Mouse (Mus musculus): ENCODE measurements around the gene C3. TPM values are rescaled to one million over a fixed set of nuclear protein-coding genes. Genes with fewer than 3 reads are reported as not detected.

Gene C3
- polyA plus RNA-seq, 2 experiments: 0.52 to 0.85 TPM

DNA sequence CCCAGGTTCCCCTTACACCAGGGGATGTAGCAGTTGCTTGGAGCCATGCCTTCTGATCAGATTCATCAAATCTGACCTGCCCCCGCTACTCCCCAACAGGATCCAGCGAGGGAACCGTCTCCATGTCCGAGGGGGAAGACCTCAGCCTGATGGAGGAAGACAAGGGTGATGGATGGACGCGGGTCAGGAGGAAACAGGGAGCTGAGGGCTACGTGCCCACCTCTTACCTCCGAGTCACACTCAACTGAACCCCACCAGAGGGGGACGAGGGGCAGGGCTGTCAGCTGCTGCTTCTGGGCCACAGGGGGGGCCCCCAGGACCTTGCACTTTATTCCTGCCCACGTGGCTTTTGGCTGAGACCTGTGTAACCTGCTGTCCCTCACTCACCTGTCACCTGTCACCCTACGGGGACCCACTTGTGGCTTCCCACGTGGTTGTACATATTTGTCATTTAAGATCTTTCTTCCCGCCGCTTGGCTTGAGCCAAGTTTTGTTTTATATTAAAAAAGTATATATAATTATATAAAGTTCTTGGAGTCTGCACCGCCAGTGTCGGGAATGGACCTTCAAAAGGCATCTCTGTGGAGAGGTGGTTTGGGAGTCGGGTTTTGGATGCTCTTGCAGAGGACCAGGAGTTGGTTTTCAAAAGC is 35.1 kb upstream of the C3 start:
- H3K9me3 ChIP-seq (ENCODE audit: control insufficient read depth, low read length): no peaks in the 10 kb centered on the region
- H3K4me2 ChIP-seq (replicated peaks; ENCODE audit: low read depth, low read length, severe bottlenecking): no peak overlapping the region
- WGBS: 90% methylated on average over 17 of the region's 17 CpGs
- H3K36me3 ChIP-seq (ENCODE audit: control insufficient read depth, insufficient read depth, low read length): peaks cover 61% of the 10 kb centered on the region
- no peak overlapping the region for H3K9ac ChIP-seq (ENCODE audit: low read depth, low read length, severe bottlenecking)
- no peak for TF ChIP-seq POLR2A (IDR thresholded peaks at IDR 0.05; ENCODE audit: borderline replicate concordance, extremely low read depth, insufficient read depth, insufficient read length)
- DNase-seq (ENCODE audit: low spot score) (no peak), ATAC-seq (ENCODE audit: low FRiP score, low read depth) (no peak)
- no peak overlapping the region for H3K4me3 ChIP-seq (replicated peaks; ENCODE audit: low read length)
- 0 out of 2 replicates have a peak, but pooled peaks cover 5% of the 10 kb centered on the region for H3K4me1 ChIP-seq (ENCODE audit: control insufficient read depth, insufficient read depth, low read length)
- H3K27me3 ChIP-seq (ENCODE audit: control insufficient read depth, insufficient read depth, low read length): no peaks in the 10 kb centered on the region
- no peak overlapping the region for H3K27ac ChIP-seq (replicated peaks; ENCODE audit: low read depth, low read length)

DNA sequence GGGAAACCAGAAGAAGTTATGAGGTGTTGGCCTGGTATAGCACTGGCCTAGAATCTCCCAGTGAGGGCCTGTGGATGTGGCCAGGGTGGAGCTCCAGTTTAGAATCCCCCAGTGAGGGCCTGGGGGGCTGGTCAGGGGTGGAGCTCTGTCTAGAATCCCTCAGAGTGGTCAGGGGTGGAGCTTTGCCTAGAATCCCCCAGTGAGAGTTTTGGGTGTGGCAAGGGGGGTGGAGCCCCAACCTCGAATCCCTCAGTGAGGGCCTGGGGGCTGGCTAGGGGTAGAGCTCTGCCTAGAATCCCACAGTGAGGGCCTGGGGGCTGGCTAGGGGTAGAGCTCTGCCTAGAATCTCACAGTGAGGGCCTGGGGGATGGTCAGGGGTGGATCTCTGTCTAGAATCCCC is 33.9 kb upstream of the C3 start:
- Histone ChIP-seq H3K9me3 (ENCODE audit: control insufficient read depth, low read length) (no peaks in the 10 kb centered on the region), H3K4me3 (replicated peaks; ENCODE audit: low read length) (no peak overlapping the region), H3K27ac (replicated peaks; ENCODE audit: low read depth, low read length) (no peak overlapping the region), H3K36me3 (ENCODE audit: control insufficient read depth, insufficient read depth, low read length) (peaks cover 68% of the 10 kb centered on the region), H3K4me1 (ENCODE audit: control insufficient read depth, insufficient read depth, low read length) (0 out of 2 replicates have a peak, but pooled peaks cover 5% of the 10 kb centered on the region), H3K4me2 (replicated peaks; ENCODE audit: low read depth, low read length, severe bottlenecking) (no peak overlapping the region), H3K9ac (ENCODE audit: low read depth, low read length, severe bottlenecking) (no peak overlapping the region), H3K27me3 (ENCODE audit: control insufficient read depth, insufficient read depth, low read length) (no peaks in the 10 kb centered on the region)
- ATAC-seq (ENCODE audit: low FRiP score, low read depth) (no peak), DNase-seq (ENCODE audit: low spot score) (no peak)
- TF ChIP-seq POLR2A (IDR thresholded peaks at IDR 0.05; ENCODE audit: borderline replicate concordance, extremely low read depth, insufficient read depth, insufficient read length): no peak
- WGBS: 54% methylated on average over 1 of the region's 1 CpGs

DNA sequence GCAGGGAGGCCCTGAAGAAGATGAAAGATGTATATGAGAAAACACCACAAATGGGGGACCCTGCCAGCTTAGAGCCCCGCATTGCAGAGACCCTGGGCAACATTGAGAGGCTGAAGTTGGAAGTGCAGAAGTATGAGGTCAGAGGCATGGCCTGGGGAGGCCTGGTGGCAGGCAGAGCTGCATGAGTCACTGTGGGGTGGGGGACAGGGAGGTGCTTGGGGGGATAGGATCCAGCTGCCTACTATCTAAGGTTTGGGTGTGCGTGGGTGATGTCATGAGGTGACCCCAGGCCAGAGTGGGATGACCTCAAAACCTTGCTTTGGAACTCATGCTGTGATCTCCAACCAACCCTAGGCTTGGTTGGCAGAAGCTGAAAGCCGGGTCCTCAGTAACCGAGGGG is 33.4 kb upstream of the C3 start:
- Histone ChIP-seq H3K4me1 (ENCODE audit: control insufficient read depth, insufficient read depth, low read length) (0 out of 2 replicates have a peak, but pooled peaks cover 5% of the 10 kb centered on the region), H3K4me3 (replicated peaks; ENCODE audit: low read length) (no peak overlapping the region), H3K36me3 (ENCODE audit: control insufficient read depth, insufficient read depth, low read length) (peaks cover 72% of the 10 kb centered on the region), H3K9me3 (ENCODE audit: control insufficient read depth, low read length) (no peaks in the 10 kb centered on the region), H3K27ac (replicated peaks; ENCODE audit: low read depth, low read length) (no peak overlapping the region), H3K27me3 (ENCODE audit: control insufficient read depth, insufficient read depth, low read length) (no peaks in the 10 kb centered on the region), H3K9ac (ENCODE audit: low read depth, low read length, severe bottlenecking) (no peak overlapping the region), H3K4me2 (replicated peaks; ENCODE audit: low read depth, low read length, severe bottlenecking) (no peak overlapping the region)
- ATAC-seq (ENCODE audit: low FRiP score, low read depth) (no peak), DNase-seq (ENCODE audit: low spot score) (no peak)
- no peak for TF ChIP-seq POLR2A (IDR thresholded peaks at IDR 0.05; ENCODE audit: borderline replicate concordance, extremely low read depth, insufficient read depth, insufficient read length)
- whole genome bisulfite sequencing: 98% methylated on average over 4 of the region's 4 CpGs

DNA sequence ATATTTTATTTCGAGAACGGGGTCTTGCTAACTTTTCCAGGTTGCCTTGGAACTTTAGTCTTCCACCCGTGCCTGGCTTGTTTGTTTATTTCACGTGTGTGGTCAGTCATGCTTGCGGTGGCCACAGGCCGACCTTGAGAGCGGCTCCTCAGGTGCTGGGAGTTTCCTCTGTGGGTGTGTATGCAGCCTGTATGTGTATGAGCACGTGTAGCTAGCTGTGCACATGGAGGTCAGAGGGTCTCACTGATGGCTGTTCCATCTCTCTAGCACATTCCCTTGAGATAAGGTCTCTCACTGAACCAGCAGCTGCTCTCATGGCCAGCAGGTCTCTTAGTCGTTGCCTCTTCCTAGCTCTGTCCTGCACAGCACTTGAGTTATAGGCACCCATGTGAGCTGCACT is 32.4 kb upstream of the C3 start:
- Histone ChIP-seq H3K9me3 (ENCODE audit: control insufficient read depth, low read length) (no peaks in the 10 kb centered on the region), H3K36me3 (ENCODE audit: control insufficient read depth, insufficient read depth, low read length) (peaks cover 81% of the 10 kb centered on the region), H3K27me3 (ENCODE audit: control insufficient read depth, insufficient read depth, low read length) (no peaks in the 10 kb centered on the region), H3K4me1 (ENCODE audit: control insufficient read depth, insufficient read depth, low read length) (no peaks in the 10 kb centered on the region), H3K9ac (ENCODE audit: low read depth, low read length, severe bottlenecking) (no peak overlapping the region), H3K27ac (replicated peaks; ENCODE audit: low read depth, low read length) (no peak overlapping the region), H3K4me3 (replicated peaks; ENCODE audit: low read length) (no peak overlapping the region), H3K4me2 (replicated peaks; ENCODE audit: low read depth, low read length, severe bottlenecking) (no peak overlapping the region)
- ATAC-seq (ENCODE audit: low FRiP score, low read depth): no peak
- 90% methylated on average over 9 of the region's 9 CpGs for WGBS
- TF ChIP-seq POLR2A (IDR thresholded peaks at IDR 0.05; ENCODE audit: borderline replicate concordance, extremely low read depth, insufficient read depth, insufficient read length): no peak
- DNase-seq (ENCODE audit: low spot score): no peak

DNA sequence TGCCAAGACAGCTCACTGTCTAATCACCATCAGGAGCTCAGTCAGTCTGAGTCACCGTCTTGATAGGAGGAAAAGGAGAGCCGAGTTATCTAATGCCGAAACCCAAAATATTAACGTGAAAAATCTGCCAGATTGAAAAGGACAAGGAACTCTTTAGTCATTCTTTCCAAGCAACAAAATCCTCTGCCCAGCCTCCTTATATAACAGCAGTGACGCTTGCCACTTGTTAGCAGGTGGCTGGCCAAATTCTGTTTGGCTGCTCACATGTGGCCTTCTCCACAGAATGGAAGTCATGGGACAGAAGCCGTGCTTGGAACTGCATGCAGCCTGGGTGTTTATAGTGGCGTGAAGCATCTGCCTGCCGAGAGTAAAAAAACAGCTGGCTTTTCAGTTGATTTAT is 31.8 kb upstream of the C3 start:
- H3K36me3 ChIP-seq (ENCODE audit: control insufficient read depth, insufficient read depth, low read length): peaks cover 87% of the 10 kb centered on the region
- H3K9ac ChIP-seq (ENCODE audit: low read depth, low read length, severe bottlenecking): no peak overlapping the region
- DNase-seq (ENCODE audit: low spot score): no peak
- H3K27ac ChIP-seq (replicated peaks; ENCODE audit: low read depth, low read length): no peak overlapping the region
- H3K4me2 ChIP-seq (replicated peaks; ENCODE audit: low read depth, low read length, severe bottlenecking): no peak overlapping the region
- H3K4me1 ChIP-seq (ENCODE audit: control insufficient read depth, insufficient read depth, low read length): no peaks in the 10 kb centered on the region
- 89% methylated on average over 8 of the region's 8 CpGs for WGBS
- H3K4me3 ChIP-seq (replicated peaks; ENCODE audit: low read length): no peak overlapping the region
- no peak for TF ChIP-seq POLR2A (IDR thresholded peaks at IDR 0.05; ENCODE audit: borderline replicate concordance, extremely low read depth, insufficient read depth, insufficient read length)
- no peaks in the 10 kb centered on the region for H3K27me3 ChIP-seq (ENCODE audit: control insufficient read depth, insufficient read depth, low read length)
- no peaks in the 10 kb centered on the region for H3K9me3 ChIP-seq (ENCODE audit: control insufficient read depth, low read length)
- ATAC-seq (ENCODE audit: low FRiP score, low read depth): no peak
